Mouse (Mus musculus) G1E-ER4 (cell line): ENCODE measurements around the gene Zfp354a. TPM values are rescaled to one million over a fixed set of nuclear protein-coding genes. Genes with fewer than 3 reads are reported as not detected.
"Not testable (repeated sequence)": the region's sequence is repeated elsewhere in the genome, so short reads cannot be mapped to it uniquely, and the experiment has no call there.

Experiments used
- GATA1 ChIP-seq: IDR thresholded peaks from one replicate; pipeline ENCODE4 v1.8.0; 2012; ENCODE audit warnings: low read length, inconsistent platforms
- polyA plus RNA-seq: library from polyadenylated mRNA; stranded (reverse); fragments of >175 nt; gene quantifications from 2 replicates; pipeline ENCODE4 v1.2.3, GENCODE M21; 2012

Gene Zfp354a
- polyA plus RNA-seq: not detected in 2 replicates

DNA sequence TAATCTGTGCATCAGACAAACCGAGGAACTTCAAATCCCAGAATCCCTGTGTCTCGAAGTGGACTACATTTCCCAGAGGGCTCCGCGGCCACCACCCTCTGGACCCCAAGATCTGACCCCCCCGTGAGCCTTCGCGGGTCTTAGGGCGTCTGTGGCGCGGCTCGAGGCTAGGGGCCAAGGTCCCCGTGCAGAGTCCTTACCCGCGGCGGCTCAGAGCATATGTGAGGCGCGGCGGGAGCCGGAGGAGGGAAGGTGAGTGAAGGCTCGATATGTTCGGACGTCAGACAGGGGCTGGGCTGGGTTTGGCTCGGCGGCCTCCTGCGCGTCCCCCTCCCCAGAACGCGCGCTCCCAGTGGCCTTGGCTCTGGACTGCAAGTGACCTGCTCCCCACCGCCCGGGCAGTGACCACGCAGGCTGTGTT lies at the start of gene Zfp354a:
Gene Zfp354a, plus strand, starts transcription at position 107 of the 421 bp plus-strand sequence.
- TF ChIP-seq GATA1: no peak

DNA sequence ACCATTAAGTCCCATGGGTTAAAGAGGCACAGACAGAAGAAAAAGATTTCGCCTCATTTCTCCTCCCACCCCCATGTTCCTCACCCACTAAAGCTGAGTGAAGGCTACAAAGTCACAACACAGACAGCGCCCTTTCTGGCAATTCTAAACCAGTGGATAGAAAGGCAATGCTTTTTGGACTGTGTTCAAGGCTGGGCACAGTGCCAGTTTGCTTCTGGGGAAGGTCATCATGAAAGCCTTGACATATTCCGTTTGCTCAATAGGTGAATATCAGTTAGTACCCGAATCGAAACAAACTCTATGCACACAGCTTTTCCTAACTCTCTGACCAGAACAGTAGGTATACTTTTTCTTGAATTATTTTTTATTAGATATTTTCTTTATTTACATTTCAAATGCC lies 47.2 kb upstream of the Zfp354a start:
- TF ChIP-seq GATA1: no peak

DNA sequence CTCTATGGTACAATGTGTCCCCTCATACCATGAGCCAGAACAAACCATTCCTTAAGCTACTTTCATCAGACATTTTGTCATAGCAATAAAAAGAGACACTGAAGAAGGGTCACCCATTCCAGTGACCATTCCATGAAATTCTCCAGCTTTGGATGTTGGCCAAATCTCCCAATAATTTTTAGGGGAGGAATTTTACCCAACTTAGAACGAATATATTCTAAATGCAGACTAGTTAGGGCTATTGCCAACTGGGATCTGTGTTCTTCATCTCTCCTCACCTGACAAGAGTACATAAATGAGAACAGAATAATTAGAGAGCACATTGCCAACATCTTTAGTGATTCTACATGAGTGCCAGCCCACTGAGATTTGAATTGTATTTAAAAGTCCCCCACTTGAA lies 45.1 kb upstream of the Zfp354a start, which contains the start of gene Olfr54:
Gene Olfr54, plus strand, starts transcription at position 301 of the 400 bp plus-strand sequence.
- no peak for TF ChIP-seq GATA1

DNA sequence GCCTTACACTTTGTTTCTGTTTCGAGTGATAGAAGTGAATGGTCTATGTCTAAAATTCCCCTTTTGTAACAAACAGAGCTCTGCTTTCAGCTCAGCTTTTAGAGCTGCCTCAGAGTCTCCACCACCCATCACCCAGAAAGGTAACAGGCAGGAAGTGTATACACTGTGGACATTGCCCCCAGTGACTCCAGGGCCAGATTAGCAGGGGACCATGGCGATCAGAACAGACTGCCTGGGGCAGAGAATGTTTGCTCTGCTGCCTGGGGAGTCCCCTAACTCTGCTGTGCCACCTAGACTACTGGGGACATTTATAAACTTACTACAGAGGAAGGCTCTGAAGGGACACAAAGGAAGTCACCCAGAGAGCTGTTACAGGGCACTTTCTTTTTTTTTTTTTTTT lies 42.7 kb upstream of the Zfp354a start:
- no peak for TF ChIP-seq GATA1

DNA sequence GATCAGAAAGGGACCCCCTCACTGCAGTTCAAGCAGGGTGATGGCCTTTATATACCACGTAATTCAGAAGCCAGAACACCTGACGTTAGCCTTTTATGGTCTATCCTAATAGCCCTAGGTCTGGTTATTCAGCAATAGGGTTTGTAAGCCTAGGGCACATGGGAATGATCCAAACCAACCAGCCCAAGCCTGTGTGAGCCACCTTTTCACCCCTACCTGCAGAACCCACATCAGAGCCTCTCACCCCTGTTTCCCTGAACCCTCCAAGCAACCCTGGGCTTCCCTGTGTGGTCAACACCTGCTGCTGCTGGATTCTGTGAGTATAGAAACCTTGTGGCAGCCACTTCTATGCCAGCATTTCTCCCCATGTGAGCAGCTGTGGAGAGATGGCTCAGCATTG lies 28.8 kb upstream of the Zfp354a start:
- TF ChIP-seq GATA1: no peak

DNA sequence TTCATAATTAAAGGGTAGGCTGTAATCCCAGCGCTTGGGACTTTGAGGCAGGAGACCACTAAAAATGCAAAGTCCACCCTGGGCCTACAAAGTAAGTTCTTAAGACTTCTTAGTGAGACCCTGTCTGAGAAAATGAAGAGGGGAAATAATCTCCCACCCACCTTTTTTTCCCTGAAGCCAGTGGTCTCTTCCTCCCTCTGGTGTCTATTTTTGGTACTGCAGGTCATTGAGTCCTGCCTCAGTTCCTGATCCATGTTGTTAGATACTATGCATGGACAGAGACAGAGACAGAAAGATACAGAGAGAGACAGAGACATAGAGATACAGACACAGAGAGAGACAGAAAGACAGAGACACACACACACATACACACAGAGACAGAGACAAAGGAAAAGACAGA lies 26.2 kb upstream of the Zfp354a start:
- TF ChIP-seq GATA1: no peak

DNA sequence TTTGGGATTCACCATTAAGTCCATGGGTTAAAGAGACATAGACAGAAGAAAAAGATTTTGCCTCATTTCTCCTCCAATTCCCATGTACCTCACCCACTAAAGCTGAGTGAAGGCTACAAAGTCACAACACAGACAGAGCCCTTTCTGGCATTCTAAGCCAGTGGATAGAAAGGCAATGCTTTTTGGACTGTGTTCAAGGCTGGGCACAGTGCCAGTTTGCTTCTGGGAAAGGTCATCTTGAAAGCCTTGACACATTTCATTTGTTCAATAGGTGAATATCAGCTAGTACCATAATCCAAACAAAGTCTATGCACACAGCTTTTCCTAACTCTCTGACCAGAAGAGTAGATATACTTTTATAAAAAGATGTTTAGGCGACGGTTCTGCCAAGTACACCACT lies 23.1 kb upstream of the Zfp354a start:
- no peak for TF ChIP-seq GATA1

DNA sequence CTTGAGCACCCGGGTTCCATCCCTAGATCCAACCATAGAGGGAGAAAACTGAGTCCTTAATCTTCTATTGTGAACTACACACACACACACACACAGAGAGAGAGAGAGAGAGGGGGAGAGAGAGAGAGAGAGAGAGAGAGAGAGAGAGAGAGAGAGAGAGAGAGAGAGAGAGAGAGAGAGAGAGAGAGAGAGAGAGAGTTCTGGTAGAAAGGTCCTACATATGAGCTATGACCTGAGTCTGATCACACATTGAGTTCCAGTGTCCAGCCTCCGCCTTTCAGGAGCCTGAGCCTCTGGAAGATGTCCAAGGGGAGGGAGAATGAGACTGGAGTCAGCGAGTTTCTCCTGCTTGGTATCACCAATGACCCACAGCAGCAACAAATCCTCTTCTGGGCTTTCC lies 11.2 kb upstream of the Zfp354a start, which contains the start of gene Olfr1375:
Gene Olfr1375, plus strand, starts transcription at position 301 of the 400 bp plus-strand sequence.
- not testable (repeated sequence) for TF ChIP-seq GATA1

DNA sequence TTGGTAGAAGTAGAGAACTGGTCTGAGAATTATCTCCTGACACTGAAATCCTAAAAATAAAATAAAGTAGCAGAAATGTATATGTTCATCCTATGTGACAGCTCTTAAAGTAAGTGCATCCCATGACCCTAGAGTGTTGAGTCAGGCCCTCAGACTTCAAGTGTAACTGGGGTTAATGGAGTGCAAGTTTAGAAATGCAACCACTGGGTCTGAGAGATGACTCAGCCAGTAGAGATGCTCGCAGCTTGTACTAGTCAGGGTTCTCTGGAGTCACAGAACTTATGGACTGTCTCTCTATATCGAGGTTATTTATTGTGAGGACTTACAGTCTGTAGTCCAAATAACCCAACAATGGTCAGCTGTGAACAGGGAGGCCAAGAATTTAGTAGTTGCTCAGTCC lies 7.4 kb upstream of the Zfp354a start:
- TF ChIP-seq GATA1: no peak

DNA sequence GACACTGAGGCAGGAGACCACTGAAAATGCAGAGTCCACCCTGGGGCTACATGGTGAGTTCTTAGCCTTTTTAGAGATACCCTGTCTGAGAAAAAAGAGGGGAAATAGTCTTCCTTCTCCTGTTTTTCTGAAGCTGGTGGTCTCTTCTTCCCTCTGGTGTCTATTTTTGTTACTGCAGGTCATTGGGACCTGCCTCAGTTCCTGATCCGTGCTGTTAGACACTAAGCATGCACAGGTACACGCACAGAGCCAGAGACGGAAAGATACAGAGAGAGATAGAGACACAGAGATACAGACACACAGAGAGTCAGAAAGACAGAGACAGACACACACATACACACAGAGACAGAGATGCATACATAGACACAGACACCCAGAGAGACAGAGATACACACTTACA lies 5.8 kb upstream of the Zfp354a start:
- TF ChIP-seq GATA1: no peak

DNA sequence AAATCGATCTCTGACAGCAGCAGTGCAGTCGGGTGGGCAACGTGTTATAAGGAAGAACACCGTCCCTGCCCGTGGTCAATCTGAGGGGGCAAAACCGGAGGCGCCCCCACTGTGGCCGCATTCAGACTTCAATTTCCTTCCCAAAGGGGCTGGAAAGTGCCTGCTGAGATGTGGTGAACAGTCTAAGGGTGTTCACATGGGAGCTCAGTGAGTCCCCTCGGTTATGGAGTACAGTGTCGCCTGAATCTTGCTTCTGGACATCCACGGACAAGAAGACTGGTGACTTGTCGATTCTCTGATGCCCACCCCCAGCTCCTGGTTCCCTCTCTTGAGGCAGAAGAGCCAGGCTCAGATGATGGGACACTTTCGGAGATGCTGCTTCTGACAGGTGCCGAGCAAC lies 583 bp downstream of the Zfp354a start:
- TF ChIP-seq GATA1: no peak

DNA sequence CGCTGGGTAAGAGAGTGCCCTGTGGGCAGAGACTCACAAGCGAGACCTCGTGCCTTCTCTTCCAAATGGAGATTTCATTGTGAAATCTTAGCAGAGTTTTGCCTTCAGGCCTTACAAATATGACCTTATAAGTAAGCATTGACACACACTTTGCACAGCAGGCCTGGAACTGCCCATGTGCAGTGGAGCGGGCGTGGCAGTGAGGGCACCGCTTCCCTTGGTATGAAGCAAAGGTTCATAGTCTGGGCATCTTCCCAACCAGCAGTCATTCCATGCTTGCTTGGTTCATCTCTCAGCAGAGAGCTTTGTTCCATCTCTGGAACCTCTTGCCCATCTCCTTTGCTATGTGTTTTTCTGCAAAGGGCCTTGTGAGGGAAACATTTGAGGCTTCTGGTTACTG lies 1.9 kb downstream of the Zfp354a start:
- TF ChIP-seq GATA1: no peak

DNA sequence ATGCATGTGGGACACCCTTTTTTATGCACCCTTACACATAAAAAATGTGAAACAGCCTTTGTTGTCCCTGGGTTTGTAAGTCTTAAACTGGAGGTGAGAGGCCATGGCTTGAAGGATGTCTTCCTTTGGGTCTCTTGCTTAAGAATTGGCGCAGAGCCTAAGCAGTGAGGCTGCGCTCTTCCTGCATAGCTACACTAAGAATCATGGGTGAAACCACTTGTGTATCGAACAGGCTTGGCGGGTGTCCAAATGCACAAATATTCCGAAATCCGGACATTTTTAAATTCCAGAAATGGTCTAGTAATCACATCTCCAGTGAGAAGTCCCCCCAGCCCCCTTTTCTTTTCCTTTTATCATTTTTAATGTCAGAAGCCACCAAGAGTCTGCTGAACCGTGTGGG lies 4.2 kb downstream of the Zfp354a start:
- no peak for TF ChIP-seq GATA1

DNA sequence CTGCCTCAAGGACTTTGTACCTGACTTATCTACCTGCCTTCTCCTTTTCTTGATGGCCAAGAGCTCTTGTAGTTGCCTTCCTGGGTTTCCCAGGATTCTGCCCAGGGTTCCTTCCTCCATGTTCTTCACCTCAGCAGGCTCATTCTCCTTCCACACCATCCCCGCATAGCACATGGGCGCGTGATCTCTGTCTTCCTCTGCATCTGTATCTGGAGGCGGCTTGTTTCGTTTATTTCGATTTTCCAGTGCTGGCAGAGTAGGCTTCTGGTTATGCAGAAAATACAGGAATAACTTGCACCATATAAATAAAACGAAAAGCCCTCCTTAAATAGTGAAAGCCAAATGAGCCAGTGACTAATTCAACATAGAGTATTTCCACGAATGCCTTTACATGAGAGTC lies 4.8 kb downstream of the Zfp354a start:
- no peak for TF ChIP-seq GATA1

DNA sequence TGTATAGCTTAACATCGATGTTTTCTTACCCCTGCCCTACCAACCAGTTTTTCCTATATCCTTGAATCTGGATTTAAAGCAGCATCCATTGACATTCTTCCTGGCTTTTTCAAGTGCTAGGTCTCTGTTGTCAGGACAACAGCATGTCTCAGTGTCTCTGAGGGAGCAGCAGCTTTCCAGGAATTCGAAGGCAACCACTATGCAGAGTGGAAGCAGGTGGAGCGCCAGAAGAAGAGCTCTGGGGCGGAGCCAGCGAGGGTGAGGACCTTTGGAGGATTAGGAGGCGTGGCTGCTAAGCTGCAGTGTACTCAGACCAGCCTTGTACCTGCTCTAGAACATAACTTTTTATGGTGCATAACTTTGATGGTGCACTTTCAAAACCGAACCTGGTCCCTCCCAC lies 25.5 kb downstream of the Zfp354a start:
- TF ChIP-seq GATA1: no peak

DNA sequence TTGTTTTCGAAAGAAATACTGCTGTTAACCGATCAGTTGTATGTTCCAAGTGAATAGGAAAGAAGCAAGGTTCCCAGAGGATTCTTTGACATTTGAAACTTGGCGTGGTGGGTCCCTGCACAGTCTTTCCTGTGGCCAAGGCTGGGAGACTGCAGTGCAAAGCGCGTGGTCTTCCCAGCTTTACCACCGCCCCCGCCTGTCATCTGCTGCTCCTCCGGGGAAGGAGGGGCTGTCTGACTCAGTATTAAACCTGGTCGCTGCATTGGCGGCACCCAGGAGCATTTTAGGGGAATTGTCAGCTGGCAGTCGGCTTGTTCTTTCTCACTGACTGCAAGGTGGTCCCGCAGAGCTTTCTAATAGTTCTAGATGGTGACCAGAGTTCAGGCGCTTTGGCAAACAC lies 26.2 kb downstream of the Zfp354a start:
- TF ChIP-seq GATA1: no peak

DNA sequence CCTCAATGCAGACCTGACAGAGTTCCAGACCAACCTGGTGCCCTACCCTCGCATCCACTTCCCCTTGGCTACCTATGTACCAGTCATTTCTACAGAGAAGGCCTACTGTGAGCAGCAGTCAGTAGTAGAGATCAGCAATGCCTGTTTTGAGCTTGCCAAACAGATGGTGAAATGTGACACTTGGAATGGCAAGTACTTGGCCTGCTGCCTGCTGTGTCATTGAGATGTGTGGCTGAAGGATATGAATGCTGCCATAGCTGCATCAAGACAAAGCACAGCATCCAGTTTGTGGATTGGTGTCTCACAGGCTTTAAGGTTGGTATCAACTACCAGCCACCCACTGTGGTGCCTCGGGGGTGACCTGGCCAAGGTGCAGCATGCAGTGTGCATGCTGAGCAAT lies 48.2 kb downstream of the Zfp354a start:
- TF ChIP-seq GATA1: no peak

DNA sequence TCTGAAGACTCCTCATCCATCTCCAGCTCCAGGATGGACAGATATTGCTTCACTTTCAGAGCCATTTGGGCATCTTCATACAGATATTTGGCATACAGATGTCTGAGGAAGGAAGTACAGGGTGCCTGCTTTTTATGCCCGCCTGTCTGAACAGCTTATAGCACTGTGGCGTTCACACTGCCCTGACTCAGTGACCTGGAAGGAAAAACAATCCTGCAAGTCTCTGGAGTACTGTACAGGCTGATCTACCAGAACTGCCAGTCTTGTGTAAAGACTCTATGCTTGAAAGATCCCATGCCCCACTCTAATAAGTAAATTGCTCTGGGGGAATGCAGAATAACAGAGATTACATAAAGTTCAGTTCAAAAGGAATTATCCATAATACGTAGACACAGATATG lies 51.6 kb downstream of the Zfp354a start:
- TF ChIP-seq GATA1: no peak

Other genes starting within 250 kb of the Zfp354a start
- gene Zfp354c, start 231.5 kb upstream of the Zfp354a start, polyA plus RNA-seq: not detected in 2 replicates
- not detected in 2 replicates for gene Zfp879, start 217.7 kb upstream of the Zfp354a start, polyA plus RNA-seq
- gene Grm6, start 208.6 kb upstream of the Zfp354a start, polyA plus RNA-seq: not detected in 2 replicates
- gene Zfp454, start 171.6 kb upstream of the Zfp354a start, polyA plus RNA-seq: not detected in 2 replicates
- gene Zfp2, start 143.1 kb upstream of the Zfp354a start, polyA plus RNA-seq: not detected in 2 replicates
- gene Zfp354b, start 127.6 kb upstream of the Zfp354a start, polyA plus RNA-seq: not detected in 2 replicates
- not detected in 2 replicates for gene 4933414I15Rik, start 115.5 kb upstream of the Zfp354a start, polyA plus RNA-seq
- gene Prop1, start 105.5 kb upstream of the Zfp354a start, polyA plus RNA-seq: not detected in 2 replicates
- gene Olfr1378, start 92.7 kb upstream of the Zfp354a start, polyA plus RNA-seq: not detected in 2 replicates
- gene Olfr1377, start 77.3 kb upstream of the Zfp354a start, polyA plus RNA-seq: not detected in 2 replicates
- gene Olfr51, start 55.7 kb upstream of the Zfp354a start, polyA plus RNA-seq: not detected in 2 replicates
- gene Olfr54, start 45.0 kb upstream of the Zfp354a start, polyA plus RNA-seq: not detected in 2 replicates
- gene Olfr1375, start 11.1 kb upstream of the Zfp354a start, polyA plus RNA-seq: not detected in 2 replicates
- 0.19 TPM in 1 of 2 replicates, not detected in the other for gene Gm12569, start 161.2 kb downstream of the Zfp354a start, polyA plus RNA-seq
- 1.3 and 1.6 TPM in 2 replicates for gene Clk4, start 202.5 kb downstream of the Zfp354a start, polyA plus RNA-seq
- not detected in 2 replicates for gene BC049762, start 203.8 kb downstream of the Zfp354a start, polyA plus RNA-seq
- not detected in 2 replicates for gene Col23a1, start 230.7 kb downstream of the Zfp354a start, polyA plus RNA-seq